Mouse (Mus musculus) layer of hippocampus, adult 18-20 months (tissue): ENCODE data around the gene Rarg. TPM values are rescaled to one million over a fixed set of nuclear protein-coding genes. Genes with fewer than 3 reads are reported as not detected.
A peak's percentile ranks its signal among the peaks of the same experiment; 100 is the strongest.

Source experiments
- DNase-seq, 2 experiments: peaks; one replicate each; pipeline ENCODE4 v3.0.0; 2022; ENCODE audit warnings: low spot score in 2 of 2
- total RNA-seq, 2 experiments: library from RNA; stranded (reverse); gene quantifications; 2 replicates each; pipeline ENCODE4 v1.2.3; 2021

Gene Rarg
- total RNA-seq, 2 experiments from 2014 or later: 11.3 to 13.7 TPM

- DNase-seq: no peak
Observed at GRCm38 (mm10) chr15:102207351-102207750, 50.0 kb downstream of the Rarg start.

DNA sequence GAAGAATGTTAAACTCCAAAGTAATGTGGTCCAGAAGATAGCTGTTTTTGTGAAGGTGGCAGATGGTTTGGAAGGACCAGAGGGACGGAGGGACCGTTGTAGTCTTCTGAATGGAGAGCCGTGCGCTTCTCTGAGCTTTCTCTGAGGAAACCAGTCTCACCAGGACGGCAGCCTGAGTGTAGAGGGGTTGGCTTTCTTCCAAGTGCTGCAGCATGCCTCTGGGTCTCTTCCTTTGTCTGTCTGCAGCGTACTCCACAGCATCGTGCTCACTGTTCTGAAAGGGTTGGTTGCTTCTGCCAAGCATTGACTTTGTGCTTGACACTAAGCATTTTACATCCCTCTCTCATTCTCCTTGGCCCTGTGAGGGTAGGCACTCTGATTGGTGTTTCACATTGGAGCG lies 51.5 kb downstream of the Rarg start:
- DNase-seq: peak; percentile 28 to 70

DNA sequence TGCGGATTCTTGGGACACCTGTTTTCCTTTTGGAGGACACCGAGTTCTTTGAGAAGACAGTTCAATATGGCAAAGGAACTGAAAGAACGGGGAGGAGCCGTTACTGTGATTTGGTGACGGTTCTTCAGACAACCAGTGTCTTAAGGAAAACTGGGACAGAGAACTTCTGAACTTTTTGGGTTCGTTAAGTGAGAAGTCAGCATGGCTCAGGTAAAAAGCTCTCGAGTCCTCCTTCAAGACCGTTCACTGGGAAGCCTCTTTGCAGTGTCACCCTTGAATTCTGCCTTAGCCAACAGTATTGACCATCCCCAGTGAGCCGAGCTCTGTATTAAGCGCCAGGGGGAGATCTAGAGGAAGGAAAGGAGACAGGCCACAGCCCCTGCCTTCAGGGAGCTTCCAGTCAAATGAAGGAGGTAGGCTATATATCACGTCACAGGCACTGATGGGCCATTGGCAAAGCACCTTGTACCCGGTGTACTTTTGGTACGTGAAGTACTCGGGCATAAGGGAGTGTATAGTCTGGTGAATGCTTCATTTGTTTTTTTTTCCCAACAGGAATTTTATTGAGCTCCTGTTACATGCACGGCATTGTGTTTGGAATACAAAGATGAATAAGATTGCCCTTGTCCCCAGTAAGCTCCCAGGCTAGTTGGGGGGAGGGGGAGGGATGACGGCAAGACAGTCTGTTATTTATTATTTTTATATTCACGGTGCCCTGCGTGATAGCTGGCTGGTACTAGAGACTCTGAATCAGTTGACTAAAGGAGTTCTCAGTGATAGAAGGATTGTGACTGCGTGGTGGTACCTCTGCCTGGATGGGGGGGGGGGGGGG lies 52.4 kb downstream of the Rarg start, which contains the start of gene Csad:
TSS of gene Csad (minus strand) at position 51 of the 832 bp plus-strand sequence.
- DNase-seq: peak in 1 of 2 experiments; percentile 30

DNA sequence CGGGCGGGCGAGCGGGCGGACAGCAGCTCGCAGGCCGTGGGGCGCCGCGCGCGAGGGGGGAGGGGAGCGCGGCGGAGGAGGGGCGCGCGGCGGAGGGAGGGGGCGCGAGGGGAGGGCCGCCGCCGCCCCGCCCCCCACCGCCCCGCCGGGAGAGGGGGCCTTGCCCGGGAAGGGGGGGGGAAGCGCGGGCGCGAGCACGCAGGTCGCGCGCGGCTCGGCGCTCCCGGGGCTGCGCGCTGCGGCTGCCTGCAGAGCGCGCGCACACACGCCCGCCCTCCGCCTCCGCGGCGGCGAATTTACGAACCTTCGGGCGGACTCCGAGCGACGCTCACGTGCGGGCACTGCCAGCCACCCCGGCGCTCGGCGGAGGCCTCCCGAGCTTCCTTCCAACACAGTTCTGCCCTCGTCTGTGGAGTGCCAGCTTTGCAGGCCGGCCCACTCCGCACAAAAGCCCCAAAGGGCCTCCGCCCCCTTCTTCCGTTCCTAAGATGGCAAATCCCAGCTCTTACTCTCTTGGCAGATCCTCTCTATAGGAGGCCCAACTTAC lies 53.4 kb downstream of the Rarg start:
- DNase-seq: peak; percentile 63 to 73

- peak; percentile 94 to 96 for DNase-seq
Observed at GRCm38 (mm10) chr15:102202971-102203834, 54.1 kb downstream of the Rarg start, which contains the start of gene Zfp740. Gene Zfp740, plus strand, starts transcription at chr15:102203249.

GRCm38 (mm10) chr15:102198841-102199240 lies 58.5 kb downstream of the Rarg start:
- no peak for DNase-seq

- DNase-seq: no peak
Observed at GRCm38 (mm10) chr15:102195373-102195772, 61.9 kb downstream of the Rarg start.

GRCm38 (mm10) chr15:102194439-102194838 lies 62.9 kb downstream of the Rarg start:
- DNase-seq: no peak

DNA sequence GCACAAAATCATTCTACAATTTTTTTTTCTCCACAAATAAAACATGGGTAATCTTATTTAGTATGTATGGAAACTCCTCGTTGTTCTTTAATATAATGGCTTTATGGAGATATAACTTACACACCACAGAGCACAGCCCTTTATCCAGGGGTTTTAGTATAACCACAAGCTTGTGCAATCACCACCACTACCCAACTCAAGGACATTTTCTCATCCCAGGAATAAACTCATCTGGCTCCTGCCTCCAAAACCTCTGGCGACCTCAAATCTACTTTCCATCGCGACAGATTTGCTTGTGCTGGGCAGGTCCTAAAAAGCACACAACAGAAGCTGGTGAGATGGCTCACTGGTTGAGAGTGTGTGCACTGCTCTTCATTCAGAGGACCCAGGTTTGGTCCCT lies 63.7 kb downstream of the Rarg start:
- no peak for DNase-seq

GRCm38 (mm10) chr15:102192820-102193386 lies 64.4 kb downstream of the Rarg start:
- DNase-seq: no peak

DNA sequence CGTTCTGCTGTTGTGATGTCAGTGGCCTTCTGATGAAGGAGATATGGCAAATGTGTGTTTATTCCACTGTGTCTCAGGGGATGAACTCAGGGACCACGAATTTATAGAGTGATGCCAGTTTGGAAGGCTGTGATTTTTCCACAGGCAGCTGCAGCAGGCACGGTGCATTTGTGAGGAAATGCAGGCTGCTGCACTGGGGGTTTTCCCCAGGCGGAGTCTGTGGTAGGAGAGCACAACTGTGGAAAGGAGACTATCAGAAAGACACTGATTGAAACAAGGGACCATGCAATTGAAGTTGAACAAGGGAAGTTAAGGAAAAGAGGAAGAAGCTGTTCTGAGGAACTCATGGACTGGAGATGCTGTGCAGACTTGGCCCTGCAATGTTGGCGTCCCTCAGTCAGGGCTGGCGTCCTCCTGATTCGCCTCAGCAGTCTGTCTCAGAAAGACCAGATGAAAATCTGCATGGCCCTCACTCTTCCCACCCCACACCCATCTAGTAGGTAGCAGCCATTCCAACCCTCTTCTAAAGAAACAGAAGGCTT lies 65.0 kb downstream of the Rarg start:
- DNase-seq: no peak

DNA sequence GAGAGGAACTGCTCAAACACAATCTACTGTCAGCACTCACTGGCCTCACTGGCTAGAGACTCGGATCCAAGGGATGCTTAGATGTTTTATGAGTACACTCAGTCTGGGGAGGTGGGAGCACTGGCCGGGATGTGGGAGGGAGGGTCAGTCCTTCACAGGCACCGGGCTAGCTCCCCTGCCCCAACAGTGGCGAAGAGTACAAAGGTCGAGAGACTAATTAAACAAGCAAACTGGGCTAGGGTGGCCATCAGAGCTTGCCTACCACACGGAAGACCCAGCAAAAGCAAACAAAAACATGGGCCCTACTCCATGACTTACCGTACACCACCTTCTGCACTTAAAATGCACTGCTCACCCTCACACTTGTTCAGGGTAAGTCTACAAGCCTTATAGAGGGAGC lies 65.6 kb downstream of the Rarg start:
- no peak for DNase-seq

- DNase-seq: no peak
Observed at GRCm38 (mm10) chr15:102188883-102189282, 68.4 kb downstream of the Rarg start.

DNA sequence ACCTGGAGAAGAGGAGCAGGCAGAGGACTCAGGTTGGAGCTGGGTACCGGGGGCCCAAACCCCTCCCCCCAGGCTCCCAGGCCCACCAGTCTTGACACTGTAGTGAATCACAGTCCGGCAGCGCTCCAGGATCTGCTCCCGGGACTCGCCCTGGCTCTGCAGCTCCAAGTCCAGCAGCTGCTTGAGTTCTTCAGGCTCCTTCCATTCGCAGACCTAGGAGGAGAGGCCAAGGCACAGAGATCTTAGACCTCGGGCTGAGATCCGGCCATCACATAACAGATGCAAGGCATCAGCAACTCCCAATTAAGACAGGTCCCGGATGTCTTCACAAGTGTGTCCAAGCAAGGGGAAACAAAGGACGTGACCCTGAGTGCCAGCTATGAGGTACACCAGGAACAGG lies 69.2 kb downstream of the Rarg start:
- no peak for DNase-seq

GRCm38 (mm10) chr15:102186239-102186638 lies 71.1 kb downstream of the Rarg start:
- no peak for DNase-seq

Other genes starting within 250 kb of the Rarg start
- gene Krt18, start 229.3 kb downstream of the Rarg start, total RNA-seq: under 1 TPM; 0.23 to 0.64 TPM
- gene Eif4b, start 183.7 kb downstream of the Rarg start, total RNA-seq: 100 to 1,000 TPM; 197 to 203 TPM
- gene Tns2, start 157.1 kb downstream of the Rarg start, total RNA-seq: 10 to 100 TPM; 13.8 to 18.2 TPM
- 100 to 1,000 TPM; 156 to 165 TPM for gene Spryd3, start 121.3 kb downstream of the Rarg start, total RNA-seq
- 10 to 100 TPM; 11.7 to 12.9 TPM for gene Igfbp6, start 113.2 kb downstream of the Rarg start, total RNA-seq
- gene Soat2, start 107.0 kb downstream of the Rarg start, total RNA-seq: under 1 TPM in 1 of 2 experiments, not detected in 1; 0.15 TPM
- gene Zfp740, start 54.3 kb downstream of the Rarg start, total RNA-seq: 10 to 100 TPM; 66.1 to 71.8 TPM
- gene Csad, start 52.8 kb downstream of the Rarg start, total RNA-seq: 10 to 100 TPM; 33.3 to 37.4 TPM
- 1 to 10 TPM in 1 of 2 experiments, under 1 TPM in 1; 0.76 to 1.9 TPM for gene Itgb7, start 25.6 kb downstream of the Rarg start, total RNA-seq
- not detected for gene Gm9918, start 13.0 kb upstream of the Rarg start, total RNA-seq
- gene Mfsd5, start 21.9 kb upstream of the Rarg start, total RNA-seq: 10 to 100 TPM; 34.6 to 38.9 TPM
- gene Espl1, start 38.7 kb upstream of the Rarg start, total RNA-seq: 1 to 10 TPM in 1 of 2 experiments, under 1 TPM in 1; 0.64 to 1.4 TPM
- 100 to 1,000 TPM; 469 to 474 TPM for gene Pfdn5, start 68.6 kb upstream of the Rarg start, total RNA-seq
- 10 to 100 TPM; 69.4 to 72.5 TPM for gene Myg1, start 74.2 kb upstream of the Rarg start, total RNA-seq
- gene Aaas, start 93.3 kb upstream of the Rarg start, total RNA-seq: 10 to 100 TPM; 19.2 to 23.6 TPM
- gene Sp7, start 109.7 kb upstream of the Rarg start, total RNA-seq: under 1 TPM; 0.41 to 0.45 TPM
- gene Sp1, start 148.6 kb upstream of the Rarg start, total RNA-seq: 10 to 100 TPM; 25.7 to 26.3 TPM
- gene Amhr2, start 187.8 kb upstream of the Rarg start, total RNA-seq: 1 to 10 TPM; 1.0 to 1.8 TPM
- 10 to 100 TPM; 45.0 to 49.1 TPM for gene Prr13, start 201.5 kb upstream of the Rarg start, total RNA-seq
- gene Pcbp2, start 213.0 kb upstream of the Rarg start, total RNA-seq: 100 to 1,000 TPM; 495 to 508 TPM
- gene Gm10337, start 246.2 kb upstream of the Rarg start, total RNA-seq: not detected